Mouse (Mus musculus): Measurements from ENCODE around the gene Gadl1.

- TF ChIP-seq CTCF (IDR thresholded peaks at IDR 0.05; ENCODE audit: low read depth) (no peak), EP300 (IDR thresholded peaks at IDR 0.05; ENCODE audit: low read depth) (no peak)
Observed at GRCm38 (mm10) chr9:116013911-116014310, 104.7 kb downstream of the Gadl1 start.

Measured in heart, postnatal 0 days (tissue).